ENCODE assay signal across 25 mouse cellular contexts in the genomic region with DNA sequence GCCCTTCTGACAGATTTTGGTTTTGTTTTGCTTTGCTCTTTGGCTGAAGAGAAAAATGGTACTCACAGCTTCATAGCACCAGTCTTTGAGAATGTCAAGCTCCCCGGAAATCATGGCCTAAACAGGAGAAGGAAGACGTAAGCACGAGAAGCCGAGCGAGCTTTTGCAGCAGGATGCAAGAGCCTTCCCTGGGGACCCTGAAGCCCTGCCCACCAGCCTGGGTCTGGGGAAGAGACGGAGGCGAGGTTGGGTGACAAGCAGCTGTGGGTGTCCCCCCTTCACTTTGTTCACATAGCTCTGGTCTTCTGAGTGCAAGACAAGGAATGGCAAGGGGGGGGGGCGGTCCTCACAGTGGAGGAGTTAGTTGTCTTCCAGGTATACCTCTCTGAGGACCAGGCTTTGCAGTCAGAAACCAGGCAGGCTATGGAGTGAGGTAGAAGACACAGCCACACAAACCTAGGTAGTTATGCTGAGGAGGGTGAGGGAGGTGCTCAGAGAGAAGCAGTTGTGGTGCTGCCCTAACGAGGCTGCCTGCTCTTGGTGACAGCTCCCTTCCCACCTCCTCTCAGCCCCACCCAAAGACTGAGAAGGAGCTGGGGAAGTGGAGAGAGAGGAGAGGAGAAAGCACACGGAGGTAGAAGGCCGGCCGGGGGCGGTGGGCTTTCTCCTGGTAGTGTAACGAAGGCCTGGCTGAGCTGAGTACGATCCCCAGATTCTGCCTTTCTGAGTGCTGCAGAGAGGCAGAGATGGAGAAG. TPM values are rescaled to one million over a fixed set of nuclear protein-coding genes. Genes with fewer than 3 reads are reported as not detected.
A peak's percentile ranks its signal among the peaks of the same experiment; 100 is the strongest.
DNase-seq lines count a peak whose midpoint lies in the region; ATAC-seq and TF ChIP-seq lines count a peak whose summit lies in the region.
"Had no signal": no experiment of that assay in that cellular context is flagged by ENCODE, and none has a peak within 500 bp of the region (broad histone marks: within the 10 kb centered on the region; RNA-seq: fewer than 3 reads in every experiment).

No protein-coding gene starts in this region.

- H3K9ac ChIP-seq in kidney, embryonic 14.5 days (ENCODE audit: low read depth, low read length): no peak overlapping the region
- H3K9ac ChIP-seq in midbrain, embryonic 11.5 days (ENCODE audit: low read length): no peak overlapping the region
- H3K9ac ChIP-seq: embryonic facial prominence, embryonic 12.5 days; embryonic facial prominence, embryonic 15.5 days; forebrain, embryonic 12.5 days; forebrain, embryonic 15.5 days; hindbrain, embryonic 13.5 days had no signal

- H3K27me3 ChIP-seq in kidney, embryonic 14.5 days (ENCODE audit: control insufficient read depth, insufficient read depth, low read length): no peaks in the 10 kb centered on the region
- no peaks in the 10 kb centered on the region for H3K27me3 ChIP-seq in midbrain, embryonic 11.5 days (ENCODE audit: control insufficient read depth, insufficient read depth, low read length)
- H3K27me3 ChIP-seq in midbrain, embryonic 10.5 days (ENCODE audit: low read depth, poor library complexity, severe bottlenecking): no peaks in the 10 kb centered on the region
- H3K27me3 ChIP-seq: embryonic facial prominence, embryonic 12.5 days; embryonic facial prominence, embryonic 15.5 days; forebrain, embryonic 12.5 days; forebrain, embryonic 15.5 days; hindbrain, embryonic 13.5 days had no signal

- no peak for TF ChIP-seq CTCF in cortical plate, adult 2 months (IDR thresholded peaks at IDR 0.05; ENCODE audit: extremely low read depth, insufficient read depth, low read length)
- TF ChIP-seq CTCF in olfactory bulb, adult 2 months (IDR thresholded peaks at IDR 0.05; ENCODE audit: insufficient read depth, low read depth, low read length): no peak

- 93% methylated on average over 15 of the region's 15 CpGs for WGBS in kidney, embryonic 14.5 days
- WGBS in midbrain, embryonic 11.5 days: 93% methylated on average over 15 of the region's 15 CpGs
- 92% methylated on average over 15 of the region's 15 CpGs for WGBS in midbrain, embryonic 10.5 days
- WGBS in olfactory bulb, adult 2 months: 67% methylated on average over 15 of the region's 15 CpGs

- no peak overlapping the region for H3K27ac ChIP-seq in kidney, embryonic 14.5 days (ENCODE audit: low read depth, low read length)
- no peak overlapping the region for H3K27ac ChIP-seq in midbrain, embryonic 11.5 days (ENCODE audit: low read depth, low read length)
- no peak overlapping the region for H3K27ac ChIP-seq in midbrain, embryonic 10.5 days (replicated peaks)
- H3K27ac ChIP-seq in cortical plate, adult 2 months (ENCODE audit: insufficient read depth, low read length): peak overlapping the region; percentile 39
- H3K27ac ChIP-seq in olfactory bulb, adult 2 months (ENCODE audit: insufficient read depth, low read depth, low read length): peak overlapping the region; percentile 49
- H3K27ac ChIP-seq: embryonic facial prominence, embryonic 12.5 days; embryonic facial prominence, embryonic 15.5 days; forebrain, embryonic 12.5 days; forebrain, embryonic 15.5 days; heart, adult 2 months; hindbrain, embryonic 13.5 days had no signal

- H3K36me3 ChIP-seq in kidney, embryonic 14.5 days (ENCODE audit: control insufficient read depth, insufficient read depth, low read length): peaks cover 100% of the 10 kb centered on the region
- H3K36me3 ChIP-seq in midbrain, embryonic 11.5 days (ENCODE audit: control insufficient read depth, insufficient read depth, low read length): peaks cover 21% of the 10 kb centered on the region
- H3K36me3 ChIP-seq in midbrain, embryonic 10.5 days: peaks cover 100% of the 10 kb centered on the region

- no peak overlapping the region for H3K4me3 ChIP-seq in kidney, embryonic 14.5 days (ENCODE audit: low read length)
- H3K4me3 ChIP-seq in midbrain, embryonic 11.5 days (ENCODE audit: low read depth, low read length): no peak overlapping the region
- H3K4me3 ChIP-seq in midbrain, embryonic 10.5 days: no peak overlapping the region
- H3K4me3 ChIP-seq in cortical plate, adult 2 months (ENCODE audit: insufficient read depth, low read length): no peak overlapping the region
- H3K4me3 ChIP-seq in olfactory bulb, adult 2 months (ENCODE audit: insufficient read depth, low read depth, low read length): no peak overlapping the region
- H3K4me3 ChIP-seq: embryonic facial prominence, embryonic 12.5 days; embryonic facial prominence, embryonic 15.5 days; erythroblast, embryonic 14.5 days; forebrain, embryonic 12.5 days; forebrain, embryonic 15.5 days; heart, adult 2 months; hindbrain, embryonic 13.5 days had no signal

- H3K4me2 ChIP-seq in kidney, embryonic 14.5 days (replicated peaks; ENCODE audit: low read depth, low read length): no peak overlapping the region
- no peak overlapping the region for H3K4me2 ChIP-seq in midbrain, embryonic 11.5 days
- H3K4me2 ChIP-seq: embryonic facial prominence, embryonic 12.5 days; embryonic facial prominence, embryonic 15.5 days; forebrain, embryonic 12.5 days; forebrain, embryonic 15.5 days; heart, embryonic 11.5 days; hindbrain, embryonic 13.5 days had no signal

- TF ChIP-seq POLR2A in cortical plate, adult 2 months (IDR thresholded peaks at IDR 0.05; ENCODE audit: extremely low read depth, insufficient read depth, low read length): 0 out of 2 replicates have a peak, but pooled peaks have one; percentile 10
- TF ChIP-seq POLR2A in olfactory bulb, adult 2 months (IDR thresholded peaks at IDR 0.05; ENCODE audit: insufficient read depth, low read depth, low read length): no peak

- H3K9me3 ChIP-seq in kidney, embryonic 14.5 days (ENCODE audit: control insufficient read depth, low read length): no peaks in the 10 kb centered on the region
- H3K9me3 ChIP-seq in midbrain, embryonic 11.5 days (ENCODE audit: control insufficient read depth, low read length): no peaks in the 10 kb centered on the region
- H3K9me3 ChIP-seq in midbrain, embryonic 10.5 days (replicated peaks): no peaks in the 10 kb centered on the region
- H3K9me3 ChIP-seq: embryonic facial prominence, embryonic 12.5 days; embryonic facial prominence, embryonic 15.5 days; forebrain, embryonic 12.5 days; forebrain, embryonic 15.5 days; hindbrain, embryonic 13.5 days had no signal

- no peak for ATAC-seq in kidney, embryonic 14.5 days (ENCODE audit: low FRiP score, low TSS enrichment)
- ATAC-seq in midbrain, embryonic 11.5 days (ENCODE audit: low FRiP score): no peak
- ATAC-seq: CD4-positive, CD25-positive, alpha-beta regulatory T cell, adult 4 months; forebrain, embryonic 15.5 days; hindbrain, embryonic 16.5 days had no signal

- no peaks in the 10 kb centered on the region for H3K4me1 ChIP-seq in kidney, embryonic 14.5 days (ENCODE audit: control insufficient read depth, insufficient read depth, low read length)
- no peaks in the 10 kb centered on the region for H3K4me1 ChIP-seq in midbrain, embryonic 11.5 days (ENCODE audit: control insufficient read depth, insufficient read depth, low read length)
- no peaks in the 10 kb centered on the region for H3K4me1 ChIP-seq in midbrain, embryonic 10.5 days
- H3K4me1 ChIP-seq in cortical plate, adult 2 months (ENCODE audit: control insufficient read depth, insufficient read depth, low read length): peaks cover 9% of the 10 kb centered on the region
- H3K4me1 ChIP-seq in olfactory bulb, adult 2 months (ENCODE audit: control insufficient read depth, insufficient read depth, low read length): peaks cover 22% of the 10 kb centered on the region
- H3K4me1 ChIP-seq: embryonic facial prominence, embryonic 12.5 days; embryonic facial prominence, embryonic 15.5 days; forebrain, embryonic 12.5 days; forebrain, embryonic 15.5 days; hindbrain, embryonic 13.5 days had no signal

- DNase-seq in kidney, postnatal 10 days: peak; percentile 4
- DNase-seq in midbrain, embryonic 11.5 days (ENCODE audit: low spot score, missing footprints): peak; percentile 8
- no peak for DNase-seq in midbrain, embryonic 10.5 days (ENCODE audit: low spot score)
- DNase-seq in spleen, postnatal 36 days (ENCODE audit: low spot score in 2 of 2): no peak
- no peak for DNase-seq in urinary bladder, postnatal 10 days (ENCODE audit: low spot score)
- DNase-seq: adrenal gland, adult 2 months; adrenal gland, postnatal 14 days; cerebellum, adult 11-12 months; cerebellum, adult 8-10 months; cerebellum, postnatal 10 days; cerebellum, postnatal 36 days; gastrocnemius, postnatal 25 days; heart, adult 2 months had no signal

RNA-seq across cellular contexts. Expression of a gene that starts 6.3 kb away (rescaled TPM):
- polyA plus RNA-seq in kidney, embryonic 14.5 days (2014; fragmentation: Nextera tagmentation; extraction: Ambion mirVana): 86.1 and 93.1 TPM in 2 replicates
- 97.9 and 110 TPM in 2 replicates for polyA plus RNA-seq in midbrain, embryonic 11.5 days (2014; fragmentation: Nextera tagmentation; extraction: Ambion mirVana)
- polyA plus RNA-seq in midbrain, embryonic 10.5 days (2016; fragmentation: Nextera tagmentation; extraction: Ambion mirVana): 122 and 148 TPM in 2 replicates
- polyA plus RNA-seq in cortical plate, adult 2 months (2012; rRNA removed): 1,021 and 1,048 TPM in 2 replicates
- polyA plus RNA-seq in olfactory bulb, adult 2 months (2012; ENCODE audit: insufficient read depth, insufficient read length, low replicate concordance, missing spikeins): not detected in 2 replicates
- polyA plus RNA-seq: CD4-positive, CD25-positive, alpha-beta regulatory T cell, adult 4 months had no signal

RNA-seq across cellular contexts. Expression of a gene that starts 10.4 kb away (rescaled TPM):
- 75.7 and 81.2 TPM in 2 replicates for polyA plus RNA-seq in kidney, embryonic 14.5 days (2014; fragmentation: Nextera tagmentation; extraction: Ambion mirVana)
- polyA plus RNA-seq in midbrain, embryonic 11.5 days (2014; fragmentation: Nextera tagmentation; extraction: Ambion mirVana): 67.4 and 70.7 TPM in 2 replicates
- polyA plus RNA-seq in midbrain, embryonic 10.5 days (2016; fragmentation: Nextera tagmentation; extraction: Ambion mirVana): 61.9 and 66.9 TPM in 2 replicates
- polyA plus RNA-seq in cortical plate, adult 2 months (2012; rRNA removed): 92.9 and 111 TPM in 2 replicates
- polyA plus RNA-seq in olfactory bulb, adult 2 months (2012; ENCODE audit: insufficient read depth, insufficient read length, low replicate concordance, missing spikeins): not detected in 2 replicates

RNA-seq across cellular contexts. Expression of a gene that starts 12.5 kb away (rescaled TPM):
- 61.9 and 63.6 TPM in 2 replicates for polyA plus RNA-seq in kidney, embryonic 14.5 days (2014; fragmentation: Nextera tagmentation; extraction: Ambion mirVana)
- polyA plus RNA-seq in midbrain, embryonic 11.5 days (2014; fragmentation: Nextera tagmentation; extraction: Ambion mirVana): 53.9 and 64.6 TPM in 2 replicates
- polyA plus RNA-seq in midbrain, embryonic 10.5 days (2016; fragmentation: Nextera tagmentation; extraction: Ambion mirVana): 65.2 and 68.0 TPM in 2 replicates
- 48.8 and 48.9 TPM in 2 replicates for polyA plus RNA-seq in cortical plate, adult 2 months (2012; rRNA removed)
- polyA plus RNA-seq in olfactory bulb, adult 2 months (2012; ENCODE audit: insufficient read depth, insufficient read length, low replicate concordance, missing spikeins): not detected in 2 replicates

RNA-seq across cellular contexts. Expression of a gene that starts 17.3 kb away (rescaled TPM):
- polyA plus RNA-seq in kidney, embryonic 14.5 days (2014; fragmentation: Nextera tagmentation; extraction: Ambion mirVana): 4.7 and 5.9 TPM in 2 replicates
- 1.2 and 2.0 TPM in 2 replicates for polyA plus RNA-seq in midbrain, embryonic 11.5 days (2014; fragmentation: Nextera tagmentation; extraction: Ambion mirVana)
- polyA plus RNA-seq in midbrain, embryonic 10.5 days (2016; fragmentation: Nextera tagmentation; extraction: Ambion mirVana): 2.6 and 3.6 TPM in 2 replicates
- 26.4 and 27.5 TPM in 2 replicates for polyA plus RNA-seq in cortical plate, adult 2 months (2012; rRNA removed)
- not detected in 2 replicates for polyA plus RNA-seq in olfactory bulb, adult 2 months (2012; ENCODE audit: insufficient read depth, insufficient read length, low replicate concordance, missing spikeins)

RNA-seq across cellular contexts. Expression of a gene that starts 26.7 kb away (rescaled TPM):
- 0.86 and 2.2 TPM in 2 replicates for polyA plus RNA-seq in kidney, embryonic 14.5 days (2014; fragmentation: Nextera tagmentation; extraction: Ambion mirVana)
- 0.59 and 1.00 TPM in 2 replicates for polyA plus RNA-seq in midbrain, embryonic 11.5 days (2014; fragmentation: Nextera tagmentation; extraction: Ambion mirVana)
- 0.43 and 1.3 TPM in 2 replicates for polyA plus RNA-seq in midbrain, embryonic 10.5 days (2016; fragmentation: Nextera tagmentation; extraction: Ambion mirVana)
- 4.8 and 5.8 TPM in 2 replicates for polyA plus RNA-seq in cortical plate, adult 2 months (2012; rRNA removed)
- not detected in 2 replicates for polyA plus RNA-seq in olfactory bulb, adult 2 months (2012; ENCODE audit: insufficient read depth, insufficient read length, low replicate concordance, missing spikeins)

Comparison
In these comparisons a context has a peak if more than half of its experiments do, and no peak if none do; other contexts are left out.
1. DNase-seq: peak in kidney, postnatal 10 days (single experiment) and midbrain, embryonic 11.5 days (single experiment); none in midbrain, embryonic 10.5 days (single experiment), spleen, postnatal 36 days (0 of 2) and urinary bladder, postnatal 10 days (single experiment).
2. H3K27ac ChIP-seq: peak in cortical plate, adult 2 months (single experiment) and olfactory bulb, adult 2 months (single experiment); none in kidney, embryonic 14.5 days (single experiment), midbrain, embryonic 11.5 days (single experiment) and midbrain, embryonic 10.5 days (single experiment).
3. RNA of a gene that starts 12.5 kb away (polyA plus RNA-seq): 65.2 to 68.0 TPM in midbrain, embryonic 10.5 days, 53.9 to 64.6 TPM in midbrain, embryonic 11.5 days, 61.9 to 63.6 TPM in kidney, embryonic 14.5 days and 48.8 to 48.9 TPM in cortical plate, adult 2 months; not detected in olfactory bulb, adult 2 months; every median in the first group is over 10 times any median in the second.